Mouse (Mus musculus) megakaryocyte progenitor cell, adult 5-6 weeks (primary cell): Measurements from ENCODE around the gene Fgf9. TPM values are rescaled to one million over a fixed set of nuclear protein-coding genes. Genes with fewer than 3 reads are reported as not detected.

Experiments used
- total RNA-seq, 2 experiments: library from RNA; stranded (forward) in 1 of 2; stranded (reverse) in 1 of 2; fragments of 157-497, 149-512 nt in 1 of 2; fragments of 200-1000 nt in 1 of 2; gene quantifications; 2 replicates each; pipeline versions ENCODE4 v1.2.3 to v1.2.4; 2015 to 2017

Fgf9 gene
- total RNA-seq, 2 experiments from 2014 or later, result not detected

Other genes starting within 250 kb of the Fgf9 start
- 34.8 and 40.9 TPM in 2 replicates for gene Ska3, start 244.4 kb upstream of the Fgf9 start, total RNA-seq (2015)
- 27.3 and 42.0 TPM in 2 replicates for gene Ska3, start 244.4 kb upstream of the Fgf9 start, total RNA-seq (2017)
- gene Mrpl57, start 244.3 kb upstream of the Fgf9 start, total RNA-seq (2015), result 87.0 and 89.2 TPM in 2 replicates
- gene Mrpl57, start 244.3 kb upstream of the Fgf9 start, total RNA-seq (2017), result 70.5 and 72.5 TPM in 2 replicates
- gene Zdhhc20, start 180.3 kb upstream of the Fgf9 start, total RNA-seq (2015), result 43.5 and 49.2 TPM in 2 replicates
- 40.8 and 44.5 TPM in 2 replicates for gene Zdhhc20, start 180.3 kb upstream of the Fgf9 start, total RNA-seq (2017)
- 29.9 and 35.5 TPM in 2 replicates for gene Micu2, start 71.3 kb upstream of the Fgf9 start, total RNA-seq (2015)
- 71.0 and 84.1 TPM in 2 replicates for gene Micu2, start 71.3 kb upstream of the Fgf9 start, total RNA-seq (2017)